Mouse (Mus musculus) forebrain, embryonic 12.5 days (tissue): ENCODE measurements around the gene Sympk. TPM values are rescaled to one million over a fixed set of nuclear protein-coding genes. Genes with fewer than 3 reads are reported as not detected.
A peak's percentile ranks its signal among the peaks of the same experiment; 100 is the strongest.

Source experiments
- ATAC-seq: fragments of 200-750 bp; cut with Nextera tagmentation; 2 replicates; pipeline ENCODE4 v1.8.0; 2017; ENCODE audit warnings: moderate TSS enrichment; ENCODE audit not compliant: low FRiP score
- H3K27ac ChIP-seq: fragments of 300-500 bp; sonication (generic); 2 replicates; pipeline ENCODE4 v1.5.1; 2016; ENCODE audit warnings: mild to moderate bottlenecking
- H3K27me3 ChIP-seq: fragments of 300-500 bp; sonication (generic); 2 replicates; pipeline ENCODE4 v1.6.1; 2016; ENCODE audit warnings: mild to moderate bottlenecking
- H3K36me3 ChIP-seq: fragments of 300-500 bp; sonication (generic); replicated peaks from 2 replicates; pipeline ENCODE4 v1.6.1; 2016; ENCODE audit warnings: mild to moderate bottlenecking
- H3K4me1 ChIP-seq: fragments of 300-500 bp; sonication (generic); 2 replicates; pipeline ENCODE4 v1.6.1; 2016
- H3K4me2 ChIP-seq: fragments of 300-500 bp; sonication (generic); 2 replicates; pipeline ENCODE4 v1.6.1; 2016; ENCODE audit warnings: mild to moderate bottlenecking, moderate library complexity
- H3K4me3 ChIP-seq: fragments of 300-500 bp; sonication (generic); replicated peaks from 2 replicates; pipeline ENCODE4 v1.5.1; 2016; ENCODE audit warnings: mild to moderate bottlenecking
- H3K9ac ChIP-seq: fragments of 300-500 bp; sonication (generic); 2 replicates; pipeline ENCODE4 v1.6.1; 2016; ENCODE audit warnings: mild to moderate bottlenecking
- H3K9me3 ChIP-seq: fragments of 300-500 bp; sonication (generic); 2 replicates; pipeline ENCODE4 v1.6.1; 2016
- WGBS: fragments of 180-500 bp; shearing (Covaris S2); methylation state at CpG from one replicate; pipeline ENCODE4 v1.1.7; 2016; 5-methylcytosine and 5-hydroxymethylcytosine counted together
- polyA plus RNA-seq: library from polyadenylated mRNA; unstranded; fragments of >200 nt; fragmentation: Nextera tagmentation; extraction: Ambion mirVana; gene quantifications from 2 replicates; pipeline ENCODE4 v1.2.1, GENCODE M21; 2016

Sympk gene
- polyA plus RNA-seq, 1 experiment from 2014 or later: 53.2 TPM

- peak overlapping the region; percentile 82 for H3K27ac ChIP-seq
- H3K4me3 ChIP-seq: peak overlapping the region; percentile 72
- no peaks in the 10 kb centered on the region for H3K9me3 ChIP-seq
- H3K27me3 ChIP-seq: peaks cover 23% of the 10 kb centered on the region
- ATAC-seq: peak; percentile 73
- peak overlapping the region; percentile 95 for H3K4me2 ChIP-seq
- H3K4me1 ChIP-seq: peaks cover 60% of the 10 kb centered on the region
- peak overlapping the region; percentile 51 for H3K9ac ChIP-seq
- WGBS: 3% methylated on average over 38 of the region's 38 CpGs
- H3K36me3 ChIP-seq: peaks cover 46% of the 10 kb centered on the region
These were observed 68.4 kb downstream of the Sympk start for GRCm38 (mm10) chr7:19092381-19093173.

- Histone ChIP-seq H3K4me3 (peak overlapping the region; percentile 72), H3K9me3 (no peaks in the 10 kb centered on the region), H3K4me2 (peak overlapping the region; percentile 95), H3K27ac (peak overlapping the region; percentile 82), H3K27me3 (peaks cover 23% of the 10 kb centered on the region), H3K4me1 (peaks cover 60% of the 10 kb centered on the region), H3K9ac (peak overlapping the region; percentile 51), H3K36me3 (peaks cover 42% of the 10 kb centered on the region)
- WGBS: 0% methylated on average over 14 of the region's 15 CpGs
- ATAC-seq: peak; percentile 37; the same call in 1 of the 2 replicates
These were observed 69.0 kb downstream of the Sympk start for GRCm38 (mm10) chr7:19093174-19093521.

- no peaks in the 10 kb centered on the region for H3K9me3 ChIP-seq
- ATAC-seq: peak; percentile 80
- H3K4me3 ChIP-seq: peak overlapping the region; percentile 72
- under 1% methylated on average over 45 of the region's 45 CpGs for WGBS
- peaks cover 36% of the 10 kb centered on the region for H3K36me3 ChIP-seq
- peak overlapping the region; percentile 95 for H3K27ac ChIP-seq
- H3K9ac ChIP-seq: peak overlapping the region; percentile 91
- peaks cover 23% of the 10 kb centered on the region for H3K27me3 ChIP-seq
- H3K4me2 ChIP-seq: peak overlapping the region; percentile 95
- peaks cover 60% of the 10 kb centered on the region for H3K4me1 ChIP-seq
These were observed 69.6 kb downstream of the Sympk start for GRCm38 (mm10) chr7:19093537-19094385.

- Histone ChIP-seq H3K4me3 (peak within 1 kb of the TSS; percentile 72), H3K9me3 (no peaks in the 10 kb centered on the region), H3K4me1 (peaks cover 60% of the 10 kb centered on the region), H3K27me3 (peaks cover 23% of the 10 kb centered on the region), H3K4me2 (peak within 1 kb of the TSS; percentile 95), H3K27ac (peak within 1 kb of the TSS; percentile 95), H3K36me3 (peaks cover 31% of the 10 kb centered on the region), H3K9ac (peak within 1 kb of the TSS; percentile 91)
- 2% methylated on average over 28 of the region's 36 CpGs for WGBS
- no peak for ATAC-seq
These were observed 70.3 kb downstream of the Sympk start, which contains the start of gene Six5 for GRCm38 (mm10) chr7:19094471-19094825. TSS of gene Six5 (plus strand) at chr7:19094594.

- H3K9me3 ChIP-seq: no peaks in the 10 kb centered on the region
- 0% methylated on average over 81 of the region's 87 CpGs for whole genome bisulfite sequencing
- ATAC-seq: no peak
- peak overlapping the region; percentile 91 for H3K9ac ChIP-seq
- H3K27me3 ChIP-seq: peaks cover 23% of the 10 kb centered on the region
- peak overlapping the region; percentile 95 for H3K4me2 ChIP-seq
- peak overlapping the region; percentile 95 for H3K27ac ChIP-seq
- H3K4me1 ChIP-seq: peaks cover 60% of the 10 kb centered on the region
- peak overlapping the region; percentile 72 for H3K4me3 ChIP-seq
- H3K36me3 ChIP-seq: peaks cover 25% of the 10 kb centered on the region
These were observed 70.9 kb downstream of the Sympk start for GRCm38 (mm10) chr7:19094826-19095750.

GRCm38 (mm10) chr7:19095751-19096110 is 71.6 kb downstream of the Sympk start:
- under 1% methylated on average over 19 of the region's 19 CpGs for WGBS
- no peak for ATAC-seq

GRCm38 (mm10) chr7:19096421-19096976 is 72.3 kb downstream of the Sympk start:
- Histone ChIP-seq H3K4me2 (peak overlapping the region; percentile 95), H3K36me3 (peaks cover 12% of the 10 kb centered on the region), H3K4me3 (peak overlapping the region; percentile 72), H3K27me3 (peaks cover 13% of the 10 kb centered on the region), H3K4me1 (peaks cover 54% of the 10 kb centered on the region), H3K9ac (peak overlapping the region; percentile 91), H3K9me3 (no peaks in the 10 kb centered on the region), H3K27ac (no peak overlapping the region)
- WGBS: 55% methylated on average over 5 of the region's 5 CpGs
- no peak for ATAC-seq

More at GRCm38 (mm10) chr7:19095751-19096110, 71.6 kb downstream of the Sympk start:
- peaks cover 19% of the 10 kb centered on the region for H3K36me3 ChIP-seq
- H3K27ac ChIP-seq: peak overlapping the region; percentile 95
- H3K9me3 ChIP-seq: no peaks in the 10 kb centered on the region
- peak overlapping the region; percentile 91 for H3K9ac ChIP-seq
- peaks cover 60% of the 10 kb centered on the region for H3K4me1 ChIP-seq
- peak overlapping the region; percentile 95 for H3K4me2 ChIP-seq
- H3K27me3 ChIP-seq: peaks cover 21% of the 10 kb centered on the region
- H3K4me3 ChIP-seq: peak overlapping the region; percentile 72

- Histone ChIP-seq H3K9me3 (no peaks in the 10 kb centered on the region), H3K27ac (no peak overlapping the region), H3K9ac (peak overlapping the region; percentile 21; the same call in 1 of the 2 replicates), H3K27me3 (peaks cover 6% of the 10 kb centered on the region; the same call in 1 of the 2 replicates), H3K4me1 (peaks cover 47% of the 10 kb centered on the region), H3K36me3 (peaks cover 12% of the 10 kb centered on the region; the same call in 1 of the 2 replicates), H3K4me3 (no peak overlapping the region), H3K4me2 (0 out of 2 replicates have a peak overlapping the region, but pooled peaks have one; percentile 95)
- ATAC-seq: no peak
- WGBS: 58% methylated on average over 2 of the region's 2 CpGs
These were observed 73.0 kb downstream of the Sympk start for GRCm38 (mm10) chr7:19097217-19097616.

GRCm38 (mm10) chr7:19097863-19098262 is 73.7 kb downstream of the Sympk start:
- H3K9me3 ChIP-seq: no peaks in the 10 kb centered on the region
- no peak overlapping the region for H3K27ac ChIP-seq
- H3K4me2 ChIP-seq: no peak overlapping the region
- peaks cover 41% of the 10 kb centered on the region for H3K4me1 ChIP-seq
- ATAC-seq: no peak
- peaks cover 12% of the 10 kb centered on the region; the same call in 1 of the 2 replicates for H3K36me3 ChIP-seq
- no peak overlapping the region for H3K9ac ChIP-seq
- no peak overlapping the region for H3K4me3 ChIP-seq
- H3K27me3 ChIP-seq: 0 out of 2 replicates have a peak, but pooled peaks cover 3% of the 10 kb centered on the region

GRCm38 (mm10) chr7:19098811-19099210 is 74.6 kb downstream of the Sympk start:
- 63% methylated on average over 7 of the region's 7 CpGs for whole genome bisulfite sequencing
- ATAC-seq: no peak
- Histone ChIP-seq H3K27me3 (0 out of 2 replicates have a peak, but pooled peaks cover 3% of the 10 kb centered on the region), H3K9ac (no peak overlapping the region), H3K4me1 (peaks cover 31% of the 10 kb centered on the region), H3K4me3 (no peak overlapping the region), H3K9me3 (no peaks in the 10 kb centered on the region), H3K27ac (no peak overlapping the region), H3K36me3 (peaks cover 12% of the 10 kb centered on the region; the same call in 1 of the 2 replicates), H3K4me2 (no peak overlapping the region; the same call in 1 of the 2 replicates)

GRCm38 (mm10) chr7:19100290-19100689 is 76.1 kb downstream of the Sympk start:
- no peak overlapping the region for H3K4me2 ChIP-seq
- 76% methylated on average over 1 of the region's 1 CpGs for WGBS
- H3K4me1 ChIP-seq: peaks cover 22% of the 10 kb centered on the region
- H3K9ac ChIP-seq: no peak overlapping the region
- no peak for ATAC-seq
- H3K27me3 ChIP-seq: no peaks in the 10 kb centered on the region
- H3K36me3 ChIP-seq: peaks cover 12% of the 10 kb centered on the region; the same call in 1 of the 2 replicates
- no peak overlapping the region for H3K4me3 ChIP-seq
- no peak overlapping the region for H3K27ac ChIP-seq
- no peaks in the 10 kb centered on the region for H3K9me3 ChIP-seq
